Mouse (Mus musculus) MN1 (cell line): Measurements from ENCODE around the gene Pex16.
A peak's percentile ranks its signal among the peaks of the same experiment; 100 is the strongest.

ENCODE experiments used
- DNase-seq: peaks from one replicate; pipeline ENCODE4 v3.0.0-alpha.2; 2016; ENCODE audit warnings: low spot score

Pex16 gene

DNA sequence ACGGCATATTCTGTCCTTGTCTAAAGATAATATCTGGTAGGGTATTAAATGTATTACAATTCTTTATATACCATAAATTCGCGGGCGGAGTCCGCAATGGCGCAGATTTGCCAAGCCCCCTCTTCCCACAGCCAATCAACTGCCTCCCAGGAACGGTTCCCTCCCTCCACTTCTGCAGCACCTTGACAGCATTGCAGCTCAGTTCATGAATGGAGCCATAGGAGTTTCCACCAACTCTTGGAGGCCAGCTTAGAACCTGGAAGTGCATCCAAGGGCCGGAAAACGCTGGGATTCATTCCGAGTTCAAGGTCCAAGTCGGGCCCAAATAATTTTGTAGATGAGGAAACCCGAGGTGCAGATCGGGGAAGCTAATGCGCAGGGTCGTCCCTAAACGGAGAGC is at the start of gene Pex16, which contains the start of gene Large2:
Gene Pex16, plus strand, starts transcription at position 163 of the 400 bp plus-strand sequence.
Gene Large2, minus strand, starts transcription at position 356 of the 400 bp plus-strand sequence.
- no peak for DNase-seq

DNA sequence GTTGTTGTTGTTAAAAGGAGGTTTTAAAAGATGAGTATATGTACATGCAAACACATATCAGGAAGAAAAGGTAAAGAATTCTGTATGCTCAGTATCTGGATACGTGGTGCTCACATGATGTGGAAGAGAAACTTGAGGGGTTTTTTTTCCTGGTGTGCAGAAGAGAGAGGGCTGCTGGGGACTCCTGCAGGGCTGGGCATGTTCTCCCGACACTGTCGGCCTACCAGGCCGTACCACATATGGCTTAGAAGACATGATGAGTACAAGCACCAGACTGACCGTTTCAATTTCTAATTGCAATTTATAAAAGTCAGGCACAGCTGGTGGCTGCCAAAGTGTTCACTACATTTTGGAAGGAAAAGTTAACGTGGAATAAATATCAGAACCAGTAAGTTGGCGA is 48.8 kb upstream of the Pex16 start:
- no peak for DNase-seq

DNA sequence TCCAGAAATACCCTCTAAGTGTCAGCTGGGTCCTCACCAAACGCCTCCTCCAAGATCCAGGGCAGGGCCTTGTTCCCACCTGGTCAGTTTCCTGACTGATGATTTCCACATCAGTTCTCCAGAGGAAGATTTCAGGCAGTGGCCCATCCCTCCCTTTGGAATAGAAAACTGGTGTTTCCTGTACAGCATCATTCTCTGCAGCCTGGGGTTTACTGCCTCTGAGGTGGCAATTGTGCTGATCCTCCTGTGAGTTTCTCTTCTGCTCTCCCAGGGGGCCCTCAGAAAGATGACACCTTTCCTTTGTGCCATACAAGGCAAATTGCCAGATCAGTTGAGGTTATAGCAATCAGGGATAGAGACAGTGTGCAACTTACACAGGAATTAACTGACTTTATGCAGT is 48.3 kb upstream of the Pex16 start:
- no peak for DNase-seq

DNA sequence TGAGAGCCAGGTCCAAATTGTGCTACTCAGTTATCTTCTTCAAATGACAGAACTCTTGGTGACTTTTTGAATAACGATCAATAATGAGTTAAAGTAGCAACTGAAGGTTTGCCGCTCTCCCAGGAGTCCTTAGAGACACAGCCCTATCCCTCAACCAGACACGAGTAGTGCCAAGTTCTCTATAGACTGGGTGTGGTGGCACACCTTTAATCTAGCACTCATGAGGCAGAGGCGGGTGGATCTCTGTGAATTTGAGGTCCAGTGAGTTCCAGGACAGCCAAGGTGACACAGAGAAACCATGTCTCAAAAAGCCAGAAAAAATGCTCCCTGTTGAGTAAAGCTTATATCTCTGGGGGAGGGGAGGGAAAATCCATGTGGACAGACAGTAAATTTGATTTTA is 46.9 kb upstream of the Pex16 start:
- DNase-seq, result no peak

DNA sequence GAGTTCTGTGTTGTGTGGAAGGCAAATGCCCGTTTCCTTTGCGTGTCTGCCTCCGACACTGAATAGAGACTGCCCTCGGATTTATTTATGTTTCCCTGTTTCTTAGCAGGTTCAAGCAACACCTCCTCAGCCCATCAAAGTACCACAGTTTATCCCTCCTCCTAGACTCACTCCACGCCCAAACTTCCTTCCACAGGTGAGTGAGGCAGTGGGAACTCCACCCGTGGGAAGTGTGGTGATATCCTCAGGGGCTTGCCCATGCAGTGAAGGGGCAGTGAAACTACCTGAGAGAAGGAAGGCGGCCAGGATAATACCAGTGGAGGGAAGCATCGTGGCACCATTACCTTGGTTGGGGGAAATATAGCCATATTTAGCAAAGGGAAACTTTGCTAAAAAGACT is 46.3 kb upstream of the Pex16 start:
- DNase-seq, result no peak

DNA sequence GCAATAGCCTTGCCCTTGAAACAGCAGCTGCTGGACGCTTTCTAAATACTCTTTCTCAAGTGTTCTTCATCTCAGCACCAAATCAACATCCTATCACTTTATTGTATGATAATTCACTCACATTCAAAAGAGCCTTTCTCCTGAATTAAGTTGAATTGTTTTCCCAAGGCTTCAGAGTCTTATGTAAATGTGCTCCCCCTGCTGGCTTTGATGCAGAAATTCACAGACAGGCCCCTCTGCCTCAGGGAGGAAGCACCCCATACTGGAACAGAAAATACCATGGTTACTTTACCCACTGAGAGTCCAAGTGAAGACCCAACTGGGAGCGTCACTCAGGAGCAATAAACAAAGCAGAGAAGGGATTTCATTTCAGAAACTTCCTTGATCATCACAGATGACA is 43.6 kb upstream of the Pex16 start:
- peak; percentile 63 for DNase-seq

DNA sequence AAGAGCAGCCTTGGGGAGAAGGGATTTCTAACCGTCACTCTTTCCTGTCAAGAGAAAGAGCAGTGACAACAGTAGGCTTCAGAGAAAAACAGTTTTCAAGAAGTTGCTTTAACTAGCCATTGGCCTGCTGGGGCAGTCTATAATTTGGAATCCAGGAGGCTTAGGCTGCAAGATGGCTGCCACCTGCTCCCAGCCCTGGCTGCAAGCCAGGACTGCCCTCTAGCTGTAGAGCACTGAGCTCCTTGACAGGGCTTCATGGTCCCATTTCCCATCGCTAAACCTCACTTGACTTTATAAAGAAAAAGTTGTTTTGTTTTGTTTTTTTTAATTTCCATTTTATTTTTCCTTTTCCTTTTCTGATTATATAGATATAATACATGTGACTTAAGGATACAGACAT is 43.1 kb upstream of the Pex16 start:
- DNase-seq, result peak; percentile 66

DNA sequence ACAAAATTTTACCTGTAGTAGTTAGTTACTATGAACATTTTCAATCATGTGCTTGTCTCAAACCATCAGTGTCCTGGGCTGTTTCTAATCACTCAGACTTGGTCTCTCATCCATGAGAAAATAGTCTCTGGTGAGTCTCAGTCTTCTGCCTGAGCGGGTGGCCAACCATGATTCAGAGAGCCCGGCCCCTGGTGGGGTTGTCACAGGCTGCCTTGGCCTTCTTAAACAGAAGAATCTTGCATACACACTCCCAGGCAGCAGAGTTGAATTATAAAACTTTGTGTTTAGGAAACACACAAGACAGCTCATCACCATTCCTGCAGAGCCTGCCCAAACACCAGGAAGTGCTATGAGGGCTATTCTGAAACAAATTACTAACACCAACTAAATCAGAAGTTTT is 42.6 kb upstream of the Pex16 start:
- no peak for DNase-seq

DNA sequence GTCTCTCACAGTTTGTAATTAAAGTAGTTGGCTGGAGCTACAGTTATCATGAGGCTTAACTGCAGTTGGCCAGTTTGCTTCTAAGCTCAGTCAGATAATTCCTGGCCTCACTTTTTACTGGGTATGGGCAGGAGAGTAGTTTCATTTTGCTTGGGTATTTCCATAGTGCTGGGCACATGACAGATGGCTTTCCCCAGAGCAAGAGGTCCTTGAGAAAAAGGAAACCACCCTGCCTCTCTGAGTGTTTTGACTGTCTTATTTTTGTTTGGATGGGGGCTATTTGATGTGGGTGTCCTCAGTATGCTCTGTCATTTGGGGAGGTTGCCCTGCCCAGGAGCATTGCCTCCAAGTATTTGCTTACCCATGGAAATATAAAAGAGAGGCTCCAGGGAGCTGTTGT is 32.1 kb upstream of the Pex16 start:
- DNase-seq, result no peak

DNA sequence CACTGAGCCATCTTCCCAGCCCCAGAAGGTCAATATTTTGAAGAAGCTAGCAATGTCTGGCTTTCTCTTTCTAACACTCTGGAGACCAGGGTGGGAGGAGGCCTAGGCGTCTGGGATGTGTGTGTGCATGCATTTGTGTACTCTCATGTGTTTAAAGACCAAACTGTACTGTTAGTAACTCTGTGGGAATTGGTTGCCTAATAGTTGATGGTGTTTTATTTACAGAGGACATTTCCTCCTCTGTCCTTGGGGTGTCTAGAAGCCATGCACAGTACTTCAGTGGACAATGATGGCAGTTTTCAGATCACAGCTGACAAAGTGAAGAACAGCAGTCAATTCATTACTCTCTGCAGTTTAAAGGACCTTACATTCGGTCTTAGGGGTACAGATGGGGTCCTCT is 27.3 kb upstream of the Pex16 start:
- no peak for DNase-seq

DNA sequence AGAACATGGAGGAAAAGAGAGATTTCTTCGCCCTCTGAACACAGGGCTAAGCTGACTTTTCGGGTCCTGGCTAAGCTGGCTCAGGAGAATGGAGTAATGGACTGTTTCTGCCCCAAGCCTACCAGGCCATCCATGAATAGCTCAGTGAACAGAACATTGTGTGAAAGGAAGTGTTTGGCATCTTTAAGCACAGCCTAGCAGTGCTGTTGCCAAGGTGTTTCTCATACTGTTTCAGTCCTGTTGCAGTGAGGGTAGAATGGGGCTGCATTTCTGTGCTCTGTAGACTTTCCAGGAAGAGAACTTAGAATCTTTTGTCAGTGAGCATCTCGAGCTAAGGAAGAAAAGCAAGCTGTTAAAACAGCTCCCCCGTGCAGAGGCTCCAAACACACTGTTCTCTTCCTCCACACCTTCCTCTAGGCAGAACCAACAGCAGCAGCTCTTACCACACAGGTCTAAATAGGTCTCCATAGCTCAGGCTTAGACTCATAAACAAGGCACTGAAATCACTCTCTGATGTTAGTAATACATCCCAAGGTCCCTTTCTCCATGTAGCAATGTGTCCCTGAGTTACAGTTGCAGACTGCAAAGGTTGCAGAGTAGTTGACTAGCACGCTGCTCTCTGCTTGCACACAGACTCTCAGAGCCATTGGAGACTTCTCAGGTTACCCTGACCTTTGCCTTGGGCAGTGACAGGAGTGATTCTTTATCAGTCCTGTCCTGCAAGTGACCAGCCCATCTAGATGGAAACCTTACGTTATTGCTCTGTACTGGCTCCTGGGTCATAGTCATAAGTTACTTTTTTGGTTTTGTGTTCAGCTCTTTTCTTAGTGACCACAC is 24.7 kb upstream of the Pex16 start:
- DNase-seq, result no peak

DNA sequence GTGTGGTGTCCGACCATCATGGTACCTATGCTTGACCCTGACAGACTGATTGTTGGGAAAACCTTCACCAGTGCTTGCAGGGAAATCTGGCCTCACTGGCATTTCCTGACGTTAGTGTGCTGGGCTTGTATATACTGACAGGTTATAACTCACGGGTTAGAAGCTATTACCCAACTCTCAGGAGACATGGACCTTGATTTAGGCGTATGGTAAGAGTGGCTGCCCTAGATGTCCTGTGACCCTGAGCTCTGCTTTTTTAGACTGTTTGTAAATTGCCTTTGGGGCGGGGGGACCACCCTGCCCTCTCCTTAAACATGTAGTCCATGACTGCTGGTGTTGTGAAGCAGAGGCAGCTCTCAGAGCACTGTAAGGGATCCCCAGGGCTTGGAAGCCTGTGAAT is 23.8 kb upstream of the Pex16 start:
- DNase-seq, result no peak

DNA sequence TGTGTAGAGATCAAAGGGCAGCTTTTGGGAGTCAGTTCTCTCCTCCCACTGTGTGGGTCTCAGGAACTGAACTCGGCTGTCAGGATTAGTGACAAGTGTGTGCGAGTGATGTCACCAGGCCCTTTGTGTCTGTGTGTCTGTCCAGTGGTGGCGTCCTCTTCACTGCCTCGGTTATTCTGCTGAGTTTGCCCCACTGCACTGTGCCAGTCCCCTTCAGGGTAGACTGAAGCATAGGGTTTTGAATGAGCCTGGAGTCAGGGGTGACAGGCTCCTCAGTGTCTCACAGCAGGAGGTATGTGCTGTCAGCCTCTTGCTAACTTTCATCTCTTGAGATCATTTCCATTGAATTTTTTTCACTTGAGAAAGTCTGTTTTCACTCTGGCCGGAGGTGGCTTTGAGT is 21.1 kb upstream of the Pex16 start:
- no peak for DNase-seq

DNA sequence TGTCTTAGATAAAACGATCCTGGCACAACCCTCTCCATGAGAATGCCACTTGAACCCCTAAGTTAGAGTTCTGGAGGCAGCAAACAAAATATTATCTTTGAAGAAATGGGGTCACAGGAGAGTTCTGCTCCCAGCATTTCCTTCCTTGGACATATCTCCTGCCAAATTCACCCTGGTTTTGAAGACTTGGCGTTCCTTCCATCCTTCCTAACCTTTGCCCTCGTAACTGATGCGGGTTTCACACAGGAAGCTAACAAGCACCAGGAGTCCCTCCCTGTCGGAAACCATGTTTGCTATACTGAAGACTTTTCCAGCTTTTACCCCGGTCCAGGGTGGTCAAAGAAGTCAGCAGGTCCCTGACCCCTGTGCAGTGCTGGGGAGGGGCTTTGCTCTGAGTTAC is 20.3 kb upstream of the Pex16 start:
- no peak for DNase-seq

DNA sequence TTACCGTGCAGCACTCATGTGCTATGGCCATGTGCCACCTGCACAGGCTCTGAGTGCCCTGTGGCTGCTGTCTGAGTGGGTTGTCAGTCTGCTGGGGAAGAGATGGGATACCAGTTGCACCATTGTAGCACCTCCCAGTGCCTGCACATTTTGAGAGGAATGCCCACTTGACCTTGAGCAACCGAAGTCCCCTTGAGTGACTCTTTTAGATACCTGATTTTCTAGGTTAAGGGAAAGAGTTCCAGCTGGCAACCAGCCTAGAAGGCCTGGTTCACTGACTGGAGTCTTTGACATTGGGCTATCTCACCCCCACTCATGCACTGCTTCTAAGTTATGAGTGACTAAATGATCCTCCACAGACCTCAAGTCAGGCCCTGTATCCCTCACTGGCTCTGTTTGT is 15.2 kb upstream of the Pex16 start:
- DNase-seq, result no peak

DNA sequence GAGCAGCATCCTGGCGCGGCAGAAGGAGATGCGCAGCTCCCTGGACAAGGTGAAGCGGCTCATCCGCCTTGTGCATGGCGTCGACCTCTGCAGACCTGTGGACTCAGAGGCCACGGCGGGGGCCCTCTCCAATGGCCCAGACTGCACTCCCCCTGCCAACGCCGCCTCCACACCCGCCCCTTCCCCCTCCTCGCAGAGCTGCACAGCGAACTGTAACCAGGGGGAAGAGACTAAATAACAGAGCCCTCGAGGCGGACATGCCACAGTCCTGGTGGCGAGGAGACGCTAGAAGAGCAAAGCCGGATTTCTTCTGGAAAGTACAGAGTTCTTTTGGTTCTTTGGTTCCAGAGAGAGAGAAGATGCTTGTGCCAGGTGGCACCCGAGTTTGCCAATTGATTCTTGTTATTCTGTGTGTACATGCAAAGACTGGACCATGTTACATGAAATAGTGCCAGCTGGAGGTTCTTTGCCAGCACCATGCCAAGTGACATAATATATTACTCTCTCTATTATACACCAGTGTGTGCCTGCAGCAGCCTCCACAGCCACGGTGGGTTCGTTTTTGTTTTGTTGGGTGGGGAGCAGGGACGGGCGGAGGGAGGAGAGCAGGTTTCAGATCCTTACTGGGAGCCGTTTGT is 14.2 kb upstream of the Pex16 start:
- DNase-seq, result no peak

DNA sequence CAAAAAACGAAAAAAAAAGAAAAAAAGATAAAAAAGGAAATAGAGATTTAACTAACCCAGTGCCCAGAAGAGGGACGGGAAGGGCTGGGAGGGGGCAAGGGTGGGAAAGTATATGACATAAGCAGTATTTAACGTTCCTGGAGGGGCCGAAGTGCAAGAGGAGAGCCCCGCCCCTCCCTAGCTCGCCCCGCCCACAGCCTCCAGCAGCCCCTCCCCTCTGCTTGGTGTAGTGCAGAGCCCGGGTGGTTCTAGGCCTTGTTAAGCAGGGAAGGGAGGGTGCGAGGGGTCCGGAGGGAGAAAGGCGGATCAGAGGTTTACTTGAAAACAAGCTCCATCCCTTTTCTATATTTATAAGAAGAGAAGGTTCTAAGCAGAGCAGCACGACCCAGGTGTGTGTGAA is 13.6 kb upstream of the Pex16 start:
- DNase-seq, result no peak

DNA sequence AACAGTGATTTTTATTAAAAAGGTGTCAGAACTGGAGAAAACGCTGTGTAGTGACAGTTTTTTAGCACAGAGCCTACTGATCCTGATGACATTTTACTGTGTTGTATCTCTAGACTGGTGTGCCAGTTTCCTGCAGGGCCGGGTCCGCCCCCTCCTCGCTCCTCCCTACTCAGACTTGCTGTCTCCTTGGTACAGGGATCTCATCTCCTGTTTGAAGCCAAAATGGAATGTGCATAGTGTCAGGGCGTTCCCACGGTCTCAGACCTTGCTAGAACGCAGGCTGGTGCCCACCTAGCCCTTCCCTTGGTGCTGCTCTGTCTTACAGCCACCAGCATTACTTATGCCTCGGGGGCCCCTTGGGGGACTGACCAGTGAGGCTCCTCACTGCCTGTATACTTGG is 12.7 kb upstream of the Pex16 start:
- DNase-seq, result no peak

DNA sequence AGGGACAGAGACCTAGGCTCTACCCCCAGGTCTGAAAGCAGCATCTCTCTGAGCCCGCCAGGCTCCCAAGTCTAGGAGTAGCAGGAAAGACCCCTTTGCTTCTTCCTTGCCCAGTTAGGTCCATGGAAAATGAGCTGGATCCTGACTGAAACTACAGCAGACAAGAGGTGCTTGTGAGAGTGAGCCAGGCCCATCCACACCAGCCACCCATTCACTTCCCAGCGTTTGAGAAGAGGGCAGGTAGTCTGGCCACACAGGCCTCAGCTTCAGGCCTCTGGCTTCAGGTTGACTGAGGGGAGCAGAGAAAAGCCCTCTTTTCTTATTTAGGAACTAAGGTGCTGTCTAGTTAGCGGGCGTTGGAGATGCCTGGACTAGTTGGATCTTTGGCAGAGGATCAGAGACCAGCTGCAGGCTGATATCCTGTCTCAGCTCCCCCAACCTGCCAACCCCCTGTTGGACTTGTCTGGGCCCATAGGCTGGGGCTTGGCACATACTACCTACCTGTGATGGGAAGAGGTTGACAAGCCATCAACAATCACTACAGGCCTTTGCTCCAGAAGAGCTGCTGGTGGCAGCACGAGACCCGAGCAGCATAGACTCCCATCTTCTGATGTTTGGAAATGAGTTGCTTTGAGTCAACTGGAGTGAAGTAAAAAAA is 11.8 kb upstream of the Pex16 start:
- no peak for DNase-seq

DNA sequence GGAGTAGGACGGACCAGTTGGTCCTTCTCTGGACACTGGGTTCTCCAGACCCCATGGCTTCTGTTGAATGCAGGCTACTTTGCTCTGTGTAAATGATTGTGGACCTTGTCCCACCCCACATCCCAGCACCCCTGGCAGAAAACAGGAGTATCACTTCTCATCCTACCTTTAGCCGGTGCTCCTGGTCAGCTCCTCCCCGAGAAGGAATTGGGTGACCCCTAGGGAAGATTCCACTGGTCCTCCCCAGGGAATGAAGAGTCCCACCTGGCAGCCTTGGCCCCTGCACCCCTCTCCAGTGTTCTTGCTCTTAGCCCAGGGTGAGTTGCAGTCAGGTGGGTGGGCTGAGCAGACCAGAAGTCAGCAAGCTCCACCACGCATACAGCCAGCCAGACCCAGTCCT is 10.4 kb upstream of the Pex16 start:
- no peak for DNase-seq

DNA sequence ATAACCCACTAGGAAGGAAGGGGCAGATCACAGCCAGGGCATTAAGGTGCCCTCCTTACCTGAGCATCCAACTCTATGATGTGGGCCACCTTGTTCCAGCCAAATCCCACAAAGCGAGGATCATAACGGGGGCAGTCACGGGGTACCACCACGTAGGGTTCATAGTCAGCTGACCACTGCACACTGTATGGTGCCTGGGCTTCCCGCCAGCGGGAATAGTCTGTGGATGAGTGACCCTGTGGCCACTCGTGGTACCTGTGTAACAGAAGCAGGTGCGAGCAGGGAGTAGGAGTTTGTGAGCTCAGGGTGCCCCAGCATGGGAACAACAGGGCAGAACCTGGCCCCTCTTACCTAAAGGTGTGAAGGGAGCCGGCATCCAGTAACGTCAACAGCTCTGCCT is 8.9 kb upstream of the Pex16 start:
- DNase-seq, result no peak

DNA sequence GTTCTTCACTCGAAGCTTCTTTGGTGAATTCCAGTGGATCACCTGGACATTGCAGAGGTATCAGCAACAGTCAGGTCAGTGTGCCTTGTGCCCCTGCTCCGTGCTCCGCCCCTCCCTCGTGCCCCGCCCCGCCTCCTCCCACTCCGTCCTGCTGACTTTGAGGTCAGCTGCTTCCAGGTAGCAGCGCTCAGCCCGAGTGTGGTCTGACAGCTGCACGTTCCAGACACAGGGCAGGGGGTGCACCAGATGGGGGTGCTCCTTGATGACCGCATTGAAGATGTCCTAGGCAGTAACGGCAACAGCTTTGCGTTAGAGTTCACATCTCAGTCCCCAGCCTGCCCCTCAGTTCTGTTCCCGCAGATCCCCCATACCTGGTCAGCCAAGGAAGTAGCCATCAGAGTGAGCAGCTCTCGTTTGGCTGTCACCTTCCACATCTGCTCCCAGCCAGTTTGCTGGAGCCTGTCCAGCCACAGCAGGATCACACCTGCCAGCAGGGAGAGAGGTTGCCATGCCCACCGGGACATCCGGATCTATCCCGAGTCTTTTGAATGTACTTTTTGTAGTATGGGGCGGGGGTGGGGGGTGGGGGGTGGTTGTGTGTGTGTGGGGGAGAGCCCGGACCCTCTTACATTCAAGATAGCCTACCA is 7.0 kb upstream of the Pex16 start:
- no peak for DNase-seq

DNA sequence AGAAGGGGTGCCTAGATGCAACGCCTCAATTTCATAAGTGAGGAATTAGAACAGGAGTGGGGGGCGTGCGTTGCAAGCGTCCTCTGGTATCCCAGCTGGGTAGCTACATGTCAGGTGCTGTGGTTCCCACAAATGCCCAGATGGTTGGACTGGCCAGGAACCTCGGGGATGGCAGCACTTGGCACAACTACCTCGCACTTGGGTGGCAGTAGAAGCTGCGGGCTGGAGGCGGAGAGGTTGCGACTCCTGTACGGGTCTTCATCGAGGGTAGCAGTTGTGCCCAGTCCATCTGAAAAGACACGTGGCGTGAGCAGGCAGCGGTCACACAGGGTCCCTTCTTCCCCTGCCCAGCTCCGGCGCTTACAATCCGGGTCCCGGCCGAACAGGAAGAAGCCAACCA is 4.1 kb upstream of the Pex16 start:
- no peak for DNase-seq
